Mouse (Mus musculus) heart, postnatal 0 days (tissue): ENCODE measurements around the gene Tet3.

ENCODE experiments used
- CTCF ChIP-seq: IDR thresholded peaks from 2 replicates; pipeline ENCODE4 v1.5.1; 2016; ENCODE audit warnings: antibody characterized with exemption, control low read depth, low read depth
- EP300 ChIP-seq: IDR thresholded peaks from 2 replicates; pipeline ENCODE4 v1.6.1; 2016; ENCODE audit warnings: antibody characterized with exemption, low read depth

GRCm38 (mm10) chr6:83410046-83410706 lies 48.7 kb downstream of the Tet3 start:
- TF ChIP-seq EP300 (no peak), CTCF (no peak)
